Comparison of ENCODE assay signal across 10 mouse cellular contexts in genomic region chr5:104239674-104240378, GRCm38 (mm10). TPM values are rescaled to one million over a fixed set of nuclear protein-coding genes. Genes with fewer than 3 reads are reported as not detected.
DNase-seq lines count a peak whose midpoint lies in the region; ATAC-seq and TF ChIP-seq lines count a peak whose summit lies in the region.
"Had no signal": no experiment of that assay in that cellular context is flagged by ENCODE, and none has a peak within 500 bp of the region (broad histone marks: within the 10 kb centered on the region; RNA-seq: fewer than 3 reads in every experiment).

No protein-coding gene starts in this region.

- no peaks in the 10 kb centered on the region for H3K9me3 ChIP-seq in liver, embryonic 11.5 days (ENCODE audit: control insufficient read depth, low read length)
- H3K9me3 ChIP-seq in kidney, postnatal 0 days (replicated peaks; ENCODE audit: low read length), result no peaks in the 10 kb centered on the region
- H3K9me3 ChIP-seq in hindbrain, embryonic 14.5 days (ENCODE audit: control insufficient read depth, low read length), result no peaks in the 10 kb centered on the region
- no peaks in the 10 kb centered on the region for H3K9me3 ChIP-seq in intestine, postnatal 0 days (ENCODE audit: control insufficient read depth)
- H3K9me3 ChIP-seq: embryonic facial prominence, embryonic 13.5 days; hindbrain, embryonic 15.5 days; liver, embryonic 15.5 days had no signal

- 55% methylated on average over 9 of the region's 9 CpGs for WGBS in liver, adult 2 months
- 78% methylated on average over 9 of the region's 9 CpGs for WGBS in liver, embryonic 11.5 days
- WGBS in kidney, postnatal 0 days, result 57% methylated on average over 9 of the region's 9 CpGs
- WGBS in hindbrain, embryonic 14.5 days, result 81% methylated on average over 9 of the region's 9 CpGs
- WGBS in intestine, postnatal 0 days, result 69% methylated on average over 9 of the region's 9 CpGs

- no peak overlapping the region for H3K27ac ChIP-seq in liver, adult 2 months (replicated peaks; ENCODE audit: insufficient read depth, low read depth, low read length)
- no peak overlapping the region for H3K27ac ChIP-seq in liver, embryonic 11.5 days (ENCODE audit: low read depth, low read length)
- H3K27ac ChIP-seq in kidney, postnatal 0 days, result no peak overlapping the region
- H3K27ac ChIP-seq in hindbrain, embryonic 14.5 days, result no peak overlapping the region
- H3K27ac ChIP-seq in intestine, postnatal 0 days (ENCODE audit: low read depth, low read length), result no peak overlapping the region
- H3K27ac ChIP-seq: embryonic facial prominence, embryonic 13.5 days; hindbrain, embryonic 15.5 days; liver, embryonic 15.5 days had no signal

- no peak for ATAC-seq in liver, embryonic 11.5 days (replicated peaks; ENCODE audit: low FRiP score)
- no peak for ATAC-seq in kidney, postnatal 0 days (replicated peaks; ENCODE audit: low FRiP score, low read depth)
- ATAC-seq in hindbrain, embryonic 14.5 days (ENCODE audit: low FRiP score), result no peak
- no peak for ATAC-seq in intestine, postnatal 0 days

- TF ChIP-seq POLR2A in liver, adult 2 months (IDR thresholded peaks at IDR 0.05; ENCODE audit: extremely low read depth, insufficient read depth, low read length), result no peak

- no peaks in the 10 kb centered on the region for H3K79me2 ChIP-seq in liver, adult 2 months (ENCODE audit: control insufficient read depth, insufficient read depth, low read length)

- no peak overlapping the region for H3K4me3 ChIP-seq in liver, adult 2 months (ENCODE audit: insufficient read depth, low read depth, low read length)
- H3K4me3 ChIP-seq in liver, embryonic 11.5 days (ENCODE audit: low read depth, low read length), result no peak overlapping the region
- H3K4me3 ChIP-seq in kidney, postnatal 0 days (replicated peaks; ENCODE audit: low read depth, low read length), result no peak overlapping the region
- H3K4me3 ChIP-seq in hindbrain, embryonic 14.5 days (replicated peaks; ENCODE audit: low read length), result no peak overlapping the region
- H3K4me3 ChIP-seq in intestine, postnatal 0 days (ENCODE audit: low read depth, low read length), result no peak overlapping the region
- H3K4me3 ChIP-seq: embryonic facial prominence, embryonic 13.5 days; hindbrain, embryonic 15.5 days; liver, embryonic 15.5 days had no signal

- H3K9ac ChIP-seq in liver, adult 2 months (ENCODE audit: low read depth, low read length), result no peak overlapping the region
- H3K9ac ChIP-seq in liver, embryonic 11.5 days (ENCODE audit: low read depth, low read length), result no peak overlapping the region
- H3K9ac ChIP-seq in kidney, postnatal 0 days (ENCODE audit: low read depth, low read length), result no peak overlapping the region
- H3K9ac ChIP-seq in hindbrain, embryonic 14.5 days, result no peak overlapping the region
- no peak overlapping the region for H3K9ac ChIP-seq in intestine, postnatal 0 days (ENCODE audit: low read depth, low read length)
- H3K9ac ChIP-seq: embryonic facial prominence, embryonic 13.5 days; hindbrain, embryonic 15.5 days; liver, embryonic 15.5 days had no signal

- DNase-seq in liver, adult 2 months (ENCODE audit: extremely low read depth, low read depth, low spot score), result peak; percentile 83
- DNase-seq in liver, embryonic 11.5 days (ENCODE audit: low spot score), result no peak
- DNase-seq in gastrocnemius, postnatal 14 days, result peak; percentile 31
- peak; percentile 73 for DNase-seq in kidney, postnatal 0 days (ENCODE audit: low spot score)
- DNase-seq in ovary, postnatal 10 days (ENCODE audit: low spot score), result peak; percentile 23
- DNase-seq in hindbrain, embryonic 14.5 days (ENCODE audit: low spot score), result no peak

- H3K27me3 ChIP-seq in liver, adult 2 months (ENCODE audit: control insufficient read depth, insufficient read depth, low read length), result no peaks in the 10 kb centered on the region
- no peaks in the 10 kb centered on the region for H3K27me3 ChIP-seq in liver, embryonic 11.5 days (replicated peaks; ENCODE audit: control insufficient read depth, insufficient read depth, low read length)
- H3K27me3 ChIP-seq in kidney, postnatal 0 days (ENCODE audit: insufficient read depth, low read length), result no peaks in the 10 kb centered on the region
- H3K27me3 ChIP-seq in hindbrain, embryonic 14.5 days (ENCODE audit: control insufficient read depth, insufficient read depth, low read length), result no peaks in the 10 kb centered on the region
- H3K27me3 ChIP-seq in intestine, postnatal 0 days (replicated peaks; ENCODE audit: control insufficient read depth, insufficient read depth, low read length), result no peaks in the 10 kb centered on the region; the same call in 1 of the 2 replicates
- H3K27me3 ChIP-seq: embryonic facial prominence, embryonic 13.5 days; hindbrain, embryonic 15.5 days; liver, embryonic 15.5 days had no signal

- no peaks in the 10 kb centered on the region for H3K4me1 ChIP-seq in liver, adult 2 months (ENCODE audit: control insufficient read depth, insufficient read depth, low read length)
- H3K4me1 ChIP-seq in liver, embryonic 11.5 days (replicated peaks; ENCODE audit: control insufficient read depth, insufficient read depth, low read length), result no peaks in the 10 kb centered on the region
- H3K4me1 ChIP-seq in kidney, postnatal 0 days (replicated peaks; ENCODE audit: insufficient read depth, low read length), result no peaks in the 10 kb centered on the region; the same call in 1 of the 2 replicates
- H3K4me1 ChIP-seq in hindbrain, embryonic 14.5 days (replicated peaks; ENCODE audit: control insufficient read depth, insufficient read depth, low read length), result no peaks in the 10 kb centered on the region
- H3K4me1 ChIP-seq in intestine, postnatal 0 days (replicated peaks; ENCODE audit: control insufficient read depth, insufficient read depth, low read length), result no peaks in the 10 kb centered on the region
- H3K4me1 ChIP-seq: embryonic facial prominence, embryonic 13.5 days; hindbrain, embryonic 15.5 days; liver, embryonic 15.5 days had no signal

- intact Hi-C loops in gastrocnemius, postnatal 14 days (cut with DNase I; ENCODE audit: low total_unique reads), result no loop called here

- H3K36me3 ChIP-seq in liver, adult 2 months (ENCODE audit: control insufficient read depth, insufficient read depth, low read length), result no peaks in the 10 kb centered on the region
- H3K36me3 ChIP-seq in liver, embryonic 11.5 days (ENCODE audit: control insufficient read depth, insufficient read depth, low read length), result no peaks in the 10 kb centered on the region
- no peaks in the 10 kb centered on the region for H3K36me3 ChIP-seq in kidney, postnatal 0 days (ENCODE audit: insufficient read depth, low read length)
- no peaks in the 10 kb centered on the region for H3K36me3 ChIP-seq in hindbrain, embryonic 14.5 days (replicated peaks; ENCODE audit: control insufficient read depth, insufficient read depth)
- no peaks in the 10 kb centered on the region for H3K36me3 ChIP-seq in intestine, postnatal 0 days (ENCODE audit: control insufficient read depth, insufficient read depth)
- H3K36me3 ChIP-seq: embryonic facial prominence, embryonic 13.5 days; hindbrain, embryonic 15.5 days; liver, embryonic 15.5 days had no signal

- H3K4me2 ChIP-seq in liver, embryonic 11.5 days, result no peak overlapping the region
- no peak overlapping the region for H3K4me2 ChIP-seq in kidney, postnatal 0 days (ENCODE audit: low read length)
- no peak overlapping the region for H3K4me2 ChIP-seq in hindbrain, embryonic 14.5 days (replicated peaks)
- no peak overlapping the region for H3K4me2 ChIP-seq in intestine, postnatal 0 days (replicated peaks; ENCODE audit: low read depth)
- H3K4me2 ChIP-seq: embryonic facial prominence, embryonic 13.5 days; hindbrain, embryonic 15.5 days; liver, embryonic 15.5 days had no signal

- no peak for TF ChIP-seq CTCF in liver, adult 2 months (IDR thresholded peaks at IDR 0.05; ENCODE audit: low read depth, low read length)
- TF ChIP-seq CTCF in kidney, postnatal 0 days (IDR thresholded peaks at IDR 0.05; ENCODE audit: low read depth), result no peak
- no peak for TF ChIP-seq CTCF in intestine, postnatal 0 days (IDR thresholded peaks at IDR 0.05; ENCODE audit: low read depth)

RNA-seq across cellular contexts. Expression of gene Dmp1, which starts 37.4 kb away (rescaled TPM):
- not detected in 2 replicates for total RNA-seq in liver, adult 2 months (2014; rRNA removed)
- not detected in 2 replicates for polyA plus RNA-seq in liver, adult 2 months (2012; rRNA removed)
- polyA plus RNA-seq in liver, embryonic 11.5 days (2014; fragmentation: Nextera tagmentation; extraction: Ambion mirVana), result 0.05 and 0.23 TPM in 2 replicates
- 1 to 10 TPM; 2.7 to 4.2 TPM for total RNA-seq in gastrocnemius, postnatal 14 days (2021)
- polyA plus RNA-seq in kidney, postnatal 0 days (2015; fragmentation: Nextera tagmentation; extraction: Ambion mirVana), result 0.15 and 0.16 TPM in 2 replicates
- polyA plus RNA-seq in hindbrain, embryonic 14.5 days (2014; fragmentation: Nextera tagmentation; extraction: Ambion mirVana), result 0.21 and 0.23 TPM in 2 replicates
- 0.30 and 0.34 TPM in 2 replicates for polyA plus RNA-seq in intestine, postnatal 0 days (2015; fragmentation: Nextera tagmentation; extraction: Ambion mirVana)
- polyA plus RNA-seq: liver, embryonic 15.5 days had no signal

RNA-seq across cellular contexts. Expression of gene Ibsp, which starts 59.1 kb away (rescaled TPM):
- not detected in 2 replicates for total RNA-seq in liver, adult 2 months (2014; rRNA removed)
- polyA plus RNA-seq in liver, adult 2 months (2012; rRNA removed), result not detected in 2 replicates
- not detected in 2 replicates for polyA plus RNA-seq in liver, embryonic 11.5 days (2014; fragmentation: Nextera tagmentation; extraction: Ambion mirVana)
- not detected for total RNA-seq in gastrocnemius, postnatal 14 days (2021)
- not detected in 2 replicates for polyA plus RNA-seq in kidney, postnatal 0 days (2015; fragmentation: Nextera tagmentation; extraction: Ambion mirVana)
- not detected in 2 replicates for polyA plus RNA-seq in hindbrain, embryonic 14.5 days (2014; fragmentation: Nextera tagmentation; extraction: Ambion mirVana)
- not detected in 2 replicates for polyA plus RNA-seq in intestine, postnatal 0 days (2015; fragmentation: Nextera tagmentation; extraction: Ambion mirVana)
- polyA plus RNA-seq: liver, embryonic 15.5 days had no signal

Comparison
In these comparisons a context has a peak if more than half of its experiments do, and no peak if none do; other contexts are left out.
1. DNase-seq: peak in liver, adult 2 months (single experiment), gastrocnemius, postnatal 14 days (single experiment), kidney, postnatal 0 days (single experiment) and ovary, postnatal 10 days (single experiment); none in liver, embryonic 11.5 days (single experiment) and hindbrain, embryonic 14.5 days (single experiment).